Mouse (Mus musculus) left cerebral cortex, adult 8-10 months (tissue): ENCODE data around the gene Rpusd4. TPM values are rescaled to one million over a fixed set of nuclear protein-coding genes. Genes with fewer than 3 reads are reported as not detected.

Experiments used
- DNase-seq, 2 experiments: peaks; one replicate each; pipeline ENCODE4 v3.0.0; 2022; ENCODE audit warnings: low spot score in 2 of 2
- total RNA-seq, 4 experiments: library from RNA; stranded (reverse); gene quantifications; 2 replicates each; pipeline ENCODE4 v1.2.4; 2022

Gene Rpusd4
- total RNA-seq, 4 experiments from 2014 or later: 9.1 to 12.1 (median 11.7) TPM

DNA sequence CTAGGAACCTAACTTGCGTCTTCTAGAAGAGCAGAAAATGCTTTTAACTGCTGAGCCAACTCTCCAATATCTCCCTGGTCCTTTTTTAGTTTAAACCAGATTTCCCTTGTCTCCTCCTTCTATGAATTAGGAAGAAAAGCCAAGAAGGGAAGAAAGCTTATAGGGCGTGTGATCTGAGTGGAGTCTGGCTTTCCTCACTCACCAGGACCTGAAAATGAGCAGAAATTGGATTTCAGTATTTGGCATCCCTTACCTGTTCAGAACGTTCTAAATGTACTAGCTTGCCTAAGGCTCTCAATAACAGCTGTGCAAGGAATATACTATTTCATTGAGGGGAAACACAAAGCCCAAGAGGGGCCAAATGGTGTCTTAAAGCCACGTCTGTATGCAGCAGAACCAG is 16.7 kb downstream of the Rpusd4 start:
- DNase-seq: no peak

DNA sequence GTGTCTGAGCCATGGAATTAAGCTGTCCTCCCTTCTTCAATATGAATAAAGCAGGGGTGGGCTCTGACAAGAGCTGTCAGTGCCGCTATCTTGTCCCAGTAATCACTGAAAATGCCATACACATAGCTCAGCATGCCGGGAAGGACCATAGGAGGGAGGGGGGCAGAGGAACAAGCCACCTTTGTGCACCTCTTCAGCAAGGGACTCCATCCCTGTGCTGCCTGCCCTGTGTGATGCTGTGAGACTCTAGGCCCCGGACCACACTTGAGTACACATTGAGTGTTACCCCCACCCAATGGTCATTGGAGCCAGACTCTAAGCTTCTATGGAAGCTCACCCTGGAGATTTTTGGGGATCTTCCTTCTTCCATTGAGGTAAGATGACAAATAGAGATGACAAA is 18.7 kb downstream of the Rpusd4 start:
- no peak for DNase-seq

DNA sequence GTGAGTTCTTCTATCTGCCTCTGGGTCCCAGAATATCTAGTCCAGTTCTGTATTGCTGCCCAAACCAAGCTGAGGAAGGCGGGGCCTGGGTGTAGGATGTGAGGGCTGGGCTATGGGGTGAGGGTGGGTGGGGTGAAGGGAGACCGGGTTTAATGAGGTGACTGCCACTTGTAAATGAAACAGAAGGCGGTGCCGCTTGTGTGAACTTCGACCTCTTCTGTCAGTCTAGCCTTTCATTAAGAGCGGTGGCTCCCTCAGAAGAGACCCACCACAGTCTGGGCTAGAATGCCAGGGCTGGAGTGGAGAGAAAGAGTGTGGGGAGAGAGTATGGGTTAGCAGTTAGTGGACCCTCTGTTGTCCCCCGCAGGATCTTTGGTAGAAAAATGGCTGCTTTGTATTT is 22.3 kb downstream of the Rpusd4 start:
- no peak for DNase-seq

DNA sequence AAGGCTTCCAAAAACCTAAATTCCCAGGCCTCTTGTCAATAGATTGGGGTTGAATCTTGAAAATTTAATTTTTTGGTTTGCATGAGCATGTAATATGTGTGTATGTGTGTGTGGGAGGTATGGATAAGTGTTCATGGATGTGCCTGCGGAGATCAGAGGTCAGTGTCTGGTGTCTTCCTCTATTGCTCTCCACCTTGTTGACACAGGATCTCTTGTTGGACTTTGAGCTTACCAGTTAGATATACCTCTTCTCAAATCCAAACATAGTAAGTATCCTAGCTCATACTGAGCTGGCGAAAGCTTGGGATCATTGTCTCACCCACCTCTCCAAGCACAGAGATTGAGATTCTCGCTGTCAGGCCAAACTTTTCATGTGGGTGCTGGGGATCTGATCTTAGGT is 22.8 kb downstream of the Rpusd4 start:
- no peak for DNase-seq

DNA sequence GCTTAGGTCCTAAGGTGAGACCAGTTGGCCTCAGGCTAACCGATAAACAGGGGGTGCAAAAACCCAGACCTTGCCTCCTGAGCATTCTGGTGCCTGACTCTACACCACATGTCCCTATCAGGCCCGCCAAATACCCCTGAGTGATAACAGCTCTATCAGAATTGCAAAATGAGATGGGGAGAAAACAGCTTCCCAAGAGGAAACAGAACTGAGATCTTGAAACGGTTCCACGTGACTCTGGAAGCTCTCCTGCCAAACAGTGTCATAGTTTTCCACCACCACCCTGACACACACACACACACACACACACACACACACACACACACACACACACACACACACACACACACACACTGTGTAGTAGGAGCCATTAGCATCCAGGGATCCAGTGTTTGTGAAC is 23.3 kb downstream of the Rpusd4 start:
- no peak for DNase-seq

DNA sequence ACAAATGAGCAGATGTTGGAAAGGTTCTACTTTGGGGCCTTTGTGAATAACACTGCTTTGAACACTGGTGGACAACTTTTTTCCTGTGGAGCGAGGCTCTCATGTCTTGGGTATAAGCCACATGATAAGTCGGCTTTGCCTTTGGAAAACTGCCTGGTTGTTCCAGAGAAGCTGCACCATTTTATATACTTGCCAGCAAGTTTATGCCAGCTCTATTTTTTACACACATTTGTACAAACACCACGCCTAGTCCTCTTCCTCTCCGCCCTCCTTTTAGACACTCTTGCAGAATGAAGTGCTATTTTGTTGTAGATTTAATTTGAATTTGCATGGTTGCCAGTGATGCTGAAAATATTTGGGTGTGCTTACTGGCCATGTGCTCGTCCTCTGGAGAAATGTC is 25.8 kb downstream of the Rpusd4 start:
- no peak for DNase-seq

DNA sequence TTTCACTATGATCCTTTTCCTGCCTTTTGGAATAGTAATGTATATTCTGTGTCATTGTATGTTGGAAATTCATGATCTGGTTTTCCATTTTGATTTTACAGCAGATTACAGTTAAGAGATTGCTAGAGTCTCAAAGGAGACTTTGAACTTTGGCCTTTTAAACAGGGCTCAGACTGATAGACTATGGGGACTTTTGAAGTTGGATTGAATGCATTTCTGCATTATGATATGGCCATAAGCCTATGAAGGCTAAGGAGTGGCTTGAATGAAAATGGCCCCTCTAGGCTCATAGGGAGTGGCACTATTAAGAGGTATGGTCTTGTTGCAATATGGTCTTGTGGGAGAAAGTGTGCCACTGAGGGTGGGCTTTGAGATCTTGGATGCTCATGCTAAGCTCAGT is 30.1 kb downstream of the Rpusd4 start:
- DNase-seq: no peak

DNA sequence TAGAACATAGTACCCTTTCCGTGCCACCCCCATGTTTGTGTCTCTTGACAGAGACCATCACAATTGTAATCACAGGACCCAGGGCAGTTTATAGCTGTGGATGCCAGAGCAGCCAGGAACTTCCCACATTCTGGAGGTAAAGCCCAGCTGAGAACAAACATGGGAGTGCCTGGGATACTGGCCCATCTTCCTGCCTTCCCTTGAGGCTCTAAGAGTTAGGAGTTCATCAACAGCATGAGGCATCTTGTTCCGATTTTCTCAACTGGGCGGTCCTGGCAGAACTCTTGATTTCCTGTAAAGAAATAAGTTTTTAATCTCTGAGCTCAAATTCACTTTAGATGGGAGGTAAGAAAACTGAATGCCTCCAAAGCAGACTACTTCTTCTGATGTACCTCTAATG is 34.5 kb downstream of the Rpusd4 start:
- DNase-seq: no peak

DNA sequence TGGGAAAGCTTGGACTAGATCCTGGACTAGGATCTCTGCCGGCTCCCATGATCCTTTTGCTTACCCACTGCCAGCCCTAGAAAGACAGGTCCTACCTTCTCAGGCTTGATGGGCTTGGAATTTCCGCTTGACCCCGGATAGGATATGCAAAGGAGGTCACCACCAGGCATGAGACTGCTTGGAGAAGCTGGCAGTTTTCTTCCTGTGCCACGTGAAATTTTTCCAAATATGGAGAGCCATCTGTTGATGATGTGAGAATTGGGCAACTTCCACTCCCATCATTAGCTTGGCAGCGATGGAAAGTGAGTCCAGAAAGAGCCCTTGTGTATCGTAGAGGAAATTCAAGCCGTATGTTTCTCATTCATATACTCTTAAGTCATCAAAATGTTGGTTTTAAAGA is 39.8 kb downstream of the Rpusd4 start:
- DNase-seq: no peak

DNA sequence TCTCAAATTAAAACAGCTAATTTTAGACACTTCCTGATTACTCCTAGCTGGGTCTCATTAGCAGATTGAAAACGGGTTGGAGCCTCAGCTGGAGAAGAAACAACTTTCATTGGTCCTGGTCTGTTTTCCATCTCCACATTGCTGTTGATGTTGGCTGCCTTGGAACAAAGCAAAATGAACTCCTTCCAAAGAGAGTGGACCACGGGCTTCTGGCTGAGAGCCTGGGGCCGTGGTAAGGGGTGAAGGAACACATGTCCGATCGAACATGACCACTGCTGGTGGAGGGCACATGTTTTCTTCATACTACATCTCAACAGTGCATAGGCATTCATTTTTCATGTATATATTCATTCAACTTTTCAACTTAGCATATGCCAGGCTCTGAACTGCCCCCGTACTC is 42.7 kb downstream of the Rpusd4 start:
- DNase-seq: no peak

DNA sequence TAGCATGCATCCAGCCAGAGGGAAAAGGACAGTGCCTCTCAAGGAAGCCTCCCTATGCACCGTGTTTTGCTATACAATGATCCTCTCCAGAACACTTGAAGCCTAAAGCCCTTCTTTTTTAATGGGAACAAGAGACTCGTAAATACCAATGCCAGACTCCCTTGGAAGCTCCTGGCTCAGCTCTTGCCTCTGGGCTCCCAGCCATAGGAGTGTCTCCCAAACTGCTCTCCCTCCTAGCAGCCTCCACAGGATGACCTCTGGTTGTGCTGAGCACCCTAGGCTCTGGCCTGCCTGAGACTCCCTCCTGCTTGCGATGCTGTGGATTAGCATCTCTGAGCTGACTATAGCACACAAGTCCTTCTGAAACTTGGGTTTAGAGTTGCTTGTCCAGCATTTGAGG is 44.9 kb downstream of the Rpusd4 start:
- DNase-seq: no peak

DNA sequence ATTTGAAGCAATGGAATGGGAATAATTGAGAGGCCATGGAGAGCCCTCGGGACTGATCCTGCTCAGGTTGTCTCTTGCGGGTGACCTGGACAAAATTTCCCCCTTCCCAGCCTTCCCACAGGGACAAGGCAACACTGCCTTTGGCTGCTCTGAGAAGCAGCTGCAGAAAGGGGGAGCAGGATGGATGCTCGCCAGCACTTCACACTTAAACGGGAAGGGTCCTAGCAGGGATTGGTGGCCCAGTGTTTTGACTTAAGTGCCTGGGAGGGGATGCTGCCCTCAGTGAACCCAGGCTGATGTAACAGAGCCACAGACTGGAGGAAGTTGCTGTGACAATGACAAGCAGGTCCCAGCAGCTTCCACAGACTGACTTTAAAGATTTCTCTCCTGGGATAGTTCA is 45.9 kb downstream of the Rpusd4 start:
- no peak for DNase-seq

DNA sequence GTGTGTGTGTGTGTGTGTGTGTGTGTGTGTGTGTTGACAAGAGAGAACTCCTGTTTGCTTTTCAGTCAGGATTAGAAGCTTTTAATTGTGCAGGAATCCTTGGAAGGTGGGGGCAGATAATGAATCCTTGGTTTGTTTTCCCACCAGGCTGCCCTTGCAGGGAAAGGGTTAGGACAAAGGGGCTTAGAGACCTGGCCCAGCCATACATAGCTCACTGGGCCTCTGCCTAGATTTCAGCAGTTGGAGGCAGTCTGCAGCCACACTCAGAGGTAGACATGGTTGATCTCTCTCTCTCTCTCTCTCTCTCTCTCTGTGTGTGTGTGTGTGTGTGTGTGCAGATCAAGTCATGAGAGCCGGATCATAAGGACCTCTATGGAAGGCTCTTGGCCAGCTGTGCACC is 46.6 kb downstream of the Rpusd4 start:
- no peak for DNase-seq

DNA sequence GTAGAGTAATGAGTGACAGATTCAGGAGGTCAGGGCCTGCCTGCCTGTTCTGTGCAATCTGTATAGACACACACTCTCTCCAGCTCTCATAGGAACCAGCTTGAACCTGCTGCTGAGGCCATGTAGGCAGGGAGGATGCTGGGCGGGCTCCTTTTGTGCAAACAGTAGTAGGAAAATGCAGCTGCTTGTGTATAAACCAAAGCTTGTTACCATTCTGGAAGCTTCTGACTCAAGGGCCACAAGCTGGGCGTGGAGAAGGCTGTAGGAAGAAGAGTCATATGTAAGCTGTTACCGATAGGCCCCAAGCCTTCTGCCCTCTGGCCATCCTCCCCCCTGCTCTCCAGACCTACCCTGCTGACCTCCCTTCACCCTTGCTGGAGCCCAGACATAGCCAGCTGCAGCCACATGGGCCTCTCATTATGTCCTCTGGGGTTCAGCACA is 49.1 kb downstream of the Rpusd4 start:
- DNase-seq: no peak

DNA sequence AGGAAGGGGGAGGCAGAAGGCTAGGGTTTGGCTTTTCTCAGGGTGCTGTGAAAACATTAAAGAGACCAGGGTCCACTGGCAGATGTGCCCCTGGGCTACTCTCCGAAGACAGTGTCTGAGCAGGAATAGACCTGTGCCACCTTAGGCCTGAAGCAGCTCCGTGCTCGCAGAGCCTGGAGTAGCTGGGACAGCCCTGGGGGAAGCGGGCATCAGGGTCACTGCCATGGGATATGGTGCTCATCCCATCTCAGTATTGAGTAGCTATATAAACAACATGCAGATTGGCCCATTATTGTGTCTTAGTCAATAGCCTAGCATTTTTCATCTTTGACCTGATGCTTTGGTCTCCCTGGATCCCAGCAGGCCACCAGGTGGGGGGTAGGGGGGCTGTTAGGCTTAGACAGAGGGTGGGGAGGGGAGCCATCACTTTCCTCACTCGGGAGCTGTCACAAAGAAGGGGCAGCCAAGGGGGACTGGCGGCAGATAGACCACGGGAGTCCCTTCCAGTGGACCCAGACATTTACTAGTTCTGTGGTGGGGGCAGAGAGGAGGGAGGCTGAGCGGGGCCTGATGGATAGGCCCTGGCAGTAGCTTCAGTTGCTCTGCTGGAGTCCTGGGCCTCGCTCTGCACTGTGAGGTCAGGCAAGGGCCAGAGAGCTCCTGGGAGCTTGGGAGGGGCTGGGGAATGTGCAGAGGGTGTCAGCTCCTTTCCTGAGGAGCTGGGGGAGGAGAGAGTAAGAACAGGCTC is 49.7 kb downstream of the Rpusd4 start:
- no peak for DNase-seq

DNA sequence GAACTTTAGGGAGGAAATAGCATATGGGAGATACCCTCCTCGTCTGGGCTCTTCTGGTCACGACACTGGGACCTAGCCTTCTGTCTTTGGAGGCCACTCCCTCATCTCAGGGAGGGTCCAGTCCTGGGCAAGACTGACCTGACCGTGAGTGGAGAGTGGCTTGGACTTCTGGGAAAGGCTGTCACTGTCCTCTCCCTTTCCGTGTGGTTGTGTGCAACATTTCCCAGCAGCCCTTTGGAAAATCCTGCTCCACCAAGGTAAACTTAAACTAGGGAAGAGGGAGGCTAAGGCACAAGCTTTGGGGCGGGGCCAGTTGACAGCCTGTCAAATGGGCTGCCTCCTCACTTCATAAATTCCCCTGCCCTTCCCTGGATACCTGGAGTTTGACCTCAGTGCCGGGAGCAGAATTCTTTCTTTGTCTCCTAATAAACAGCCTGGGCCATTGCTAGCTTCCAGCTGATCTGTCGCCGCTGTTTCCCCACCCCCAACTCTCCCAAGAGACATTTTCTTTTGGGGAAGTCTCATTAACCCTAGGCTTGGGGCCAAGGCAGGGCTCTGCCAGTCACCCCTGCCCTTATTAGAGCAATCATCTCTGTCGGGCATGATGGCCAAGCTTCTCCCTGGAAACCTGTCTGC is 51.0 kb downstream of the Rpusd4 start:
- no peak for DNase-seq

DNA sequence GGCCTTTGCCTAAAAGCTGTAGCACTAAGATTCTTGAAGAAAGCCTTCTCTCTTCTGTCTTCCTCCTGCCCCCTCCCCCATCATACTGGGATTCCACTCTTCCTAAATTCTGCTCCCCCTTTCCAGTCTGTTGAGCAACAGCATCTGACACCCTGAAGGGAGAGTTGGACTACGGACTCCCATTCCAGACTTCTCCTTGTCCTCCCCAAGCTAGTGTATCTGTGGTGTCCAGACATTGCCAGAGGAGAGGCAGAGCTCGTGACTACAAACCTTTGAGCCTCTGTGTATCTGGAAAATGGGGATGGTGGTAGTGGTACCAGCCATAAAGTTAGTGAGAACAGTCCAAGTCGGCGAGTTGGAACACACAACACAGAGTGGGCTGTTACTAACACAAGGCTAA is 52.6 kb downstream of the Rpusd4 start:
- DNase-seq: no peak

DNA sequence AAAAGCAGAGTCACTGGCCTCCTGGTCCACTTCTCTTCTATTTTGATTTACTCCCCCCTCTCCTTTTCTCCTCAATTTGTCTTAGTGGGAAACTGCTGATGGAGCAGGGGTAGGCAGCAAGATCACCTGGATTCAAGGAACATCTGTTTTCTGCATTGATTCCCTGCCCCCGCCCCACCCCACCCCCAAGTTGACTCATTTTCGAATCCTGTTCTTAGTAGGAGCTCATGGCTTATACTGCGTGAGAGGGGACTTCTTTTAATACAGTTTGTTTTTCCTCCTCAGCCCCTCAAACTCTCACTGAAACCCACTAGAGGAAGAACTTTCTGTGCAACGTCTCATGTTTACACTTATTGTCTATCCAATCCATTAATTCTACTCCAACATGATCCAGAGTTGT is 56.3 kb downstream of the Rpusd4 start:
- DNase-seq: no peak

DNA sequence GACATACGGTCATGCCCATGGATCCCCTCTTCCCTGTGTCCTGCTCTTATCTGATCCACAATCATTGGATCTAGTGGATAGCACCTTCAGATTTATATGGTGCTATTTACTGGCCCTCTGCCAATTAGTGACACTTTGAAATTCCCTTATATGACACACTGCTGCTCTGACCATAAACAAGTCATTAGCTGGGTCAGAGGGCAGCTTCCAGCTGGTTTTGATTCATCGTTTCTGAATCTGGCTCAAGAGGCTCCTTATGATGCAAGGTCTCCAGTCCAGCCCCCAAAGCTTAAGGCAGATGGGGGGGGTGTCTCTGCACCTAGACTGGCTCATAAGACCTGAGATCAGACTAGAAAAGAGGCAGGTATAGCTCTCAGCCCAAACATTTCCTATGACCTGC is 56.9 kb downstream of the Rpusd4 start:
- no peak for DNase-seq

DNA sequence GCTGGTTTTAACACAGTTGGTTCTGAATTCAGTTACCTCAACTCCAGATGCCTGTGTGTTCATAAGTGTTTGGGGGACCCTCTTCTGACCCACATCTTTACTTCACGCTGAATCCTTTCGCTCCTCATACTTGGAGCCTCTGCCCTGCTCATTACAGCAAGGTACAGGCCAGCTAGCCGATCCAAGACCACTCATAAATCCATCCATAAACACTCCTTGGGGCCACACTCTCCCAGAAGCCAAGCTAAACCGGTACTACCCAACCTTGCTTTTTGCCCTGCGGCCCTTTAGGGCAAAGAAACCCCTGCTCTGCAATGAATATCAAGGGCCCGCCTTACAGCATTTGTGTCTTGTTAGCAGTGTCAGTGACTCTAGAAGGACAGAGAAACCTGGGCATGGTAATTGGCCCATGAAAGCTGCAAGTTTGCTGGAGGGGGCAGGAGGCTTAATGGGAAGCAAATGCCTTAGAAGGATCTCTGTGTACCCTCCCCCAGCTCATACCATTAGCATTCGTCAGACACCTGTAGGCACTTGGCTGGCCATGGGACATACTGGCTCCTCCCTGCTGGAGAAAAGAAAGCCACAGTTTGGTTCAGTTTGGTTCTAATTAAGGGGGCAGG is 59.1 kb downstream of the Rpusd4 start:
- DNase-seq: no peak
